Mouse (Mus musculus) kidney, postnatal 0 days (tissue): ENCODE data around the gene 1700001O22Rik. TPM values are rescaled to one million over a fixed set of nuclear protein-coding genes. Genes with fewer than 3 reads are reported as not detected.

Experiments used
- ATAC-seq: fragments of 200-750 bp; cut with Nextera tagmentation; replicated peaks from 2 replicates; pipeline ENCODE4 v1.8.0; 2017; ENCODE audit warnings: low read depth, moderate number of reproducible peaks, moderate TSS enrichment, moderate library complexity; ENCODE audit not compliant: low FRiP score
- DNase-seq: peaks from one replicate; pipeline ENCODE4 v3.0.0-alpha.2; 2016; ENCODE audit warnings: low spot score
- H3K27ac ChIP-seq: fragments of 300-500 bp; sonication (generic); 2 replicates; pipeline ENCODE4 v1.5.1; 2014; ENCODE audit warnings: mild to moderate bottlenecking
- H3K27me3 ChIP-seq: fragments of 300-500 bp; sonication (generic); 2 replicates; pipeline ENCODE4 v1.6.1; 2014; ENCODE audit warnings: low read length, mixed read lengths; ENCODE audit not compliant: insufficient read depth
- H3K36me3 ChIP-seq: fragments of 300-500 bp; sonication (generic); 2 replicates; pipeline ENCODE4 v1.6.1; 2014; ENCODE audit warnings: low read length, mixed read lengths; ENCODE audit not compliant: insufficient read depth
- H3K4me1 ChIP-seq: fragments of 300-500 bp; sonication (generic); replicated peaks from 2 replicates; pipeline ENCODE4 v1.6.1; 2014; ENCODE audit warnings: antibody characterized with exemption, low read length, mixed read lengths; ENCODE audit not compliant: insufficient read depth
- H3K4me2 ChIP-seq: fragments of 300-500 bp; sonication (generic); 2 replicates; pipeline ENCODE4 v1.6.1; 2014; ENCODE audit warnings: mild to moderate bottlenecking, low read length, moderate library complexity, mixed read lengths
- H3K4me3 ChIP-seq: fragments of 300-500 bp; sonication (generic); replicated peaks from 2 replicates; pipeline ENCODE4 v1.5.1; 2014; ENCODE audit warnings: low read depth, low read length
- H3K9ac ChIP-seq: fragments of 300-500 bp; sonication (generic); 2 replicates; pipeline ENCODE4 v1.6.1; 2014; ENCODE audit warnings: low read depth, low read length
- H3K9me3 ChIP-seq: fragments of 300-500 bp; sonication (generic); replicated peaks from 2 replicates; pipeline ENCODE4 v1.6.1; 2016; ENCODE audit warnings: low read length, inconsistent platforms, mixed read lengths
- CTCF ChIP-seq: IDR thresholded peaks from 2 replicates; pipeline ENCODE4 v1.5.1; 2016; ENCODE audit warnings: antibody characterized with exemption, low read depth, mild to moderate bottlenecking, moderate library complexity
- WGBS: fragments of 180-500 bp; shearing (Covaris S2); extraction: QIAGEN DNeasy Blood & Tissue Kit; methylation state at CpG from one replicate; pipeline ENCODE4 v1.1.7; 2014; 5-methylcytosine and 5-hydroxymethylcytosine counted together
- polyA plus RNA-seq: library from polyadenylated mRNA; unstranded; fragments of >200 nt; fragmentation: Nextera tagmentation; extraction: Ambion mirVana; gene quantifications from 2 replicates; pipeline ENCODE4 v1.2.1, GENCODE M21; 2015

The 1700001O22Rik gene
- polyA plus RNA-seq, 1 experiment from 2014 or later, result 4.6 TPM

- Histone ChIP-seq H3K27me3 (no peaks in the 10 kb centered on the region), H3K9me3 (no peaks in the 10 kb centered on the region), H3K4me3 (no peak overlapping the region), H3K9ac (no peak overlapping the region), H3K36me3 (no peaks in the 10 kb centered on the region), H3K4me1 (peaks cover 25% of the 10 kb centered on the region), H3K4me2 (no peak overlapping the region), H3K27ac (no peak overlapping the region)
- peak; percentile 44; the same call in 1 of the 2 replicates for TF ChIP-seq CTCF
- 63% methylated on average over 3 of the region's 3 CpGs for WGBS
- DNase-seq (no peak), ATAC-seq (no peak)
Measured at GRCm38 (mm10) chr2:30775955-30776354, 27.5 kb downstream of the 1700001O22Rik start.

- Histone ChIP-seq H3K36me3 (no peaks in the 10 kb centered on the region), H3K27ac (peak overlapping the region; percentile 94), H3K4me1 (peaks cover 26% of the 10 kb centered on the region), H3K27me3 (no peaks in the 10 kb centered on the region), H3K4me2 (no peak overlapping the region), H3K9me3 (no peaks in the 10 kb centered on the region), H3K9ac (0 out of 2 replicates have a peak overlapping the region, but pooled peaks have one; percentile 6), H3K4me3 (no peak overlapping the region)
- WGBS, result 72% methylated on average over 8 of the region's 8 CpGs
- DNase-seq, result no peak
- ATAC-seq, result no peak
- 0 out of 2 replicates have a peak, but pooled peaks have one; percentile 1 for TF ChIP-seq CTCF
Measured at GRCm38 (mm10) chr2:30773313-30774005, 30.0 kb downstream of the 1700001O22Rik start.

- peak overlapping the region; percentile 94 for H3K27ac ChIP-seq
- WGBS, result 48% methylated on average over 15 of the region's 15 CpGs
- H3K36me3 ChIP-seq, result no peaks in the 10 kb centered on the region
- H3K4me3 ChIP-seq, result no peak overlapping the region
- no peak overlapping the region for H3K9ac ChIP-seq
- ATAC-seq, result no peak
- no peaks in the 10 kb centered on the region for H3K9me3 ChIP-seq
- TF ChIP-seq CTCF, result peak; percentile 2; the same call in 1 of the 2 replicates
- DNase-seq, result peak; percentile 61
- no peaks in the 10 kb centered on the region for H3K27me3 ChIP-seq
- peaks cover 26% of the 10 kb centered on the region for H3K4me1 ChIP-seq
- H3K4me2 ChIP-seq, result no peak overlapping the region
Measured at GRCm38 (mm10) chr2:30772581-30773312, 30.7 kb downstream of the 1700001O22Rik start.

GRCm38 (mm10) chr2:30771806-30772460 is 31.5 kb downstream of the 1700001O22Rik start:
- Histone ChIP-seq H3K27me3 (no peaks in the 10 kb centered on the region), H3K9ac (peak overlapping the region; percentile 67), H3K36me3 (no peaks in the 10 kb centered on the region), H3K9me3 (no peaks in the 10 kb centered on the region), H3K4me1 (peaks cover 26% of the 10 kb centered on the region), H3K27ac (peak overlapping the region; percentile 94), H3K4me3 (peak overlapping the region; percentile 38), H3K4me2 (peak overlapping the region; percentile 79)
- ATAC-seq (peak; percentile 75), DNase-seq (peak; percentile 81)
- WGBS, result 7% methylated on average over 19 of the region's 19 CpGs
- no peak for TF ChIP-seq CTCF

GRCm38 (mm10) chr2:30771368-30771805 is 32.1 kb downstream of the 1700001O22Rik start:
- H3K9me3 ChIP-seq, result no peaks in the 10 kb centered on the region
- peak overlapping the region; percentile 79 for H3K4me2 ChIP-seq
- DNase-seq (no peak), ATAC-seq (no peak)
- peaks cover 26% of the 10 kb centered on the region for H3K4me1 ChIP-seq
- H3K4me3 ChIP-seq, result peak overlapping the region; percentile 38
- under 1% methylated on average over 51 of the region's 51 CpGs for WGBS
- peak overlapping the region; percentile 94 for H3K27ac ChIP-seq
- TF ChIP-seq CTCF, result no peak
- H3K9ac ChIP-seq, result peak overlapping the region; percentile 67
- no peaks in the 10 kb centered on the region for H3K36me3 ChIP-seq
- H3K27me3 ChIP-seq, result no peaks in the 10 kb centered on the region

GRCm38 (mm10) chr2:30769187-30769586 is 34.3 kb downstream of the 1700001O22Rik start:
- Histone ChIP-seq H3K4me2 (no peak overlapping the region), H3K4me3 (no peak overlapping the region), H3K9ac (no peak overlapping the region), H3K36me3 (no peaks in the 10 kb centered on the region), H3K4me1 (peaks cover 26% of the 10 kb centered on the region), H3K27me3 (no peaks in the 10 kb centered on the region), H3K9me3 (no peaks in the 10 kb centered on the region), H3K27ac (no peak overlapping the region)
- DNase-seq, result peak; percentile 55
- 52% methylated on average over 6 of the region's 6 CpGs for WGBS
- TF ChIP-seq CTCF, result peak; percentile 64
- no peak for ATAC-seq
